Mouse (Mus musculus) embryonic fibroblast, embryonic 13.5 days (primary cell): ENCODE results near the gene St8sia1. TPM values are rescaled to one million over a fixed set of nuclear protein-coding genes. Genes with fewer than 3 reads are reported as not detected.

ENCODE experiments used
- H3K27ac ChIP-seq: 2 replicates; pipeline ENCODE4 v1.5.1; 2012; ENCODE audit warnings: low read length, control low read depth, inconsistent platforms; ENCODE audit not compliant: insufficient read depth
- H3K4me1 ChIP-seq: 2 replicates; pipeline ENCODE4 v1.6.1; 2011; ENCODE audit warnings: low read length; ENCODE audit not compliant: control insufficient read depth, insufficient read depth
- H3K4me3 ChIP-seq: 2 replicates; pipeline ENCODE4 v1.5.1; 2011; ENCODE audit warnings: mild to moderate bottlenecking, control low read depth, low read length; ENCODE audit not compliant: insufficient read depth
- CTCF ChIP-seq: IDR thresholded peaks from 2 replicates; pipeline ENCODE4 v1.5.1; 2011; ENCODE audit warnings: mild to moderate bottlenecking, control low read depth, low read length, moderate library complexity, borderline replicate concordance; ENCODE audit not compliant: insufficient read depth
- POLR2A ChIP-seq: IDR thresholded peaks from 2 replicates; pipeline ENCODE4 v1.6.1; 2011; ENCODE audit warnings: low read depth, mild to moderate bottlenecking, control low read depth, low read length, moderate library complexity
- polyA plus RNA-seq: library from polyadenylated mRNA; stranded (reverse); fragments of >200 nt; gene quantifications from 2 replicates; pipeline ENCODE4 v1.2.4, GENCODE M21; 2011; ENCODE audit warnings: low read depth; ENCODE audit not compliant: missing spikeins, insufficient read length

Gene St8sia1
- polyA plus RNA-seq, 1 experiment = 0.07 TPM

DNA sequence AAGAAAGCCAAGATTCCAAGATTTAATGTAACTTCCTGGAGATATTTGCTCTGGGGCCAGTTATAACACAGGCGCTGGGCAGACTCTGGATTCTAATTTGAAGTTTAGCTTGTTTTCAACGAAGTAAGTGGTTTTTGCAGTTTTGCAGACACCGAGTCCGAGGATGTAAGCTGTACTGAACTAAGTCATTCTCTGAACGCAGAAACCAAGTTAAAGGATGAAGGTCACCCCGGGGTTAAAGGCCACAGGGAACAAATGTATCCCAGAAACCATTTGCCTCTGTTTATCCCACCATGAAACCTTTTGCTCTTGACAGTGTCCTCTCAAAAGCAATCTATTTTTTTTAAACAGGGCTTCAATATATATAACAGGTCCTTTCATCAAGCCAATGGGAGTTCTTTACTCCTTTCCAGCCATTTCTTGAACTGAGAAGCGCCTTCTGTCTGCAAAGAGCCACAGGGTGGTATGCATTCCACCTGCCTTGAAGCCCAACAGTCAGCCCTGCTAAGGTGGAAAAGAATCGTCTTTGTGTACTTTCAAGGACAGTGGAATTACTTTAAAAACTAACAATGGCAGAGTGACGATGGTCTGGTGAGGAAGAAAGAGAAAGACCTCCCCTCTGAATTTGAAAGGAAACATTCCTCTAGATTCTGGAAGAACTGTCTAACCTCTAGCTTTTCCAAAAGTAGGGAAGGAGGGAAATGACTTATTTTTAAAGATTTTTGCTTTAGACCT, 2.4 kb downstream of the St8sia1 start:
- no peak overlapping the region for H3K4me3 ChIP-seq
- H3K4me1 ChIP-seq = no peaks in the 10 kb centered on the region
- H3K27ac ChIP-seq = no peak overlapping the region
- no peak for TF ChIP-seq CTCF
- TF ChIP-seq POLR2A = no peak

DNA sequence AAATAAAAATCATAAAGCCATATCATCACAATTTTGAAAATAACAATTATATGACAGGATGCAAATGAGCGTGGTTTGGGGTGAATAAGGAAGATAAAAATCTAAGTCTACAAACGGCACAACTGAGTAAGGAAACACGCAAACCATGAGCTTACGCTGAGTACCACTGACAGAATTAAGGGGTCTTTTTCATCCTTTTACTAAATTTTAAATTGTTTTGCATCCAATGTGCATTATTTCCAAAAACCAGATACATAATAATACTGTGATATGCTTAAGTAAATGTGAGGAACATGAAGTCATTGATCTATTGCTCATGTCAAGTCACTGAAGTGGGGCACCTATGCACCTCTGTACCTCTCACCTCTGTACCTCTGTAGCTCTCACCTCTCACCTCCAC, 7.7 kb downstream of the St8sia1 start:
- Histone ChIP-seq H3K4me1 (no peaks in the 10 kb centered on the region), H3K4me3 (no peak overlapping the region), H3K27ac (no peak overlapping the region)
- TF ChIP-seq CTCF = no peak
- no peak for TF ChIP-seq POLR2A

DNA sequence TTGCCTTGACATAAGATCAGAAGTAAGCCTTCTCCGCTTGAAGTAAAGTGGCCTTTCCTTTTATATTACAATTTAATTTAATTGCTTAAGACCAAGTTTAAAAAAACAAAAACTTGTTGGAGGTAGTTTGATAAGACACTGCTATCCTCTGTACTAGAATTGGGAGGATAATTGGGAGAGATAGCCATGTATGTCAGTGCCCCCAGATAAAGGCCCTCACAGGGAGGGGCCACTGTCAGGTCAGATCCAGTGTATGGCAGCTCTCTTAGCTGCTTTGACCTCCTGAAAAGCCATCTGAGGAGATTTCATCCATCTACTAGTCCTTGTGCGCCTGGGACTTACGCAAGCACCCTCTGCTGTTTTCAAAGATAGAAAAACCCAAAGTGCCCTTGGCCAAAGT, 9.0 kb downstream of the St8sia1 start:
- H3K4me3 ChIP-seq = no peak overlapping the region
- no peak for TF ChIP-seq CTCF
- TF ChIP-seq POLR2A = no peak
- H3K4me1 ChIP-seq = no peaks in the 10 kb centered on the region
- no peak overlapping the region for H3K27ac ChIP-seq

DNA sequence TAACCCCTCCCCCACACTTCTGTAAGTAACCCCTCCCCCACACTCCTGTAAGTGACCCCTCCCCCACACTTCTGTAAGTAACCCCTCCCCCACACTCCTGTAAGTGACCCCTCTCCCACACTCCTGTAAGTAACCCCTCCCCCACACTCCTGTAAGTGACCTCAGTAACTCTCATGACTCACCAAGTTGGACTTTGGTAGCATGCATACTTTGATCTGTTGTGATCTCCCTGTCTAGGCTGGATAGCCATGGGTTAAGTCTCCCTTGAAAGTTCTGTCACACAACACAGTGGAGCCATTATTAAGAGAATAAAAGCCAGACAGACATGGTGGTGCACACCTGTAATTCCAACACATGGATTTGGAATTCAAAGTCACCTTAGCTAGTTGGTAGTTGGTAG, 11.1 kb downstream of the St8sia1 start:
- no peaks in the 10 kb centered on the region for H3K4me1 ChIP-seq
- no peak overlapping the region for H3K27ac ChIP-seq
- no peak for TF ChIP-seq POLR2A
- TF ChIP-seq CTCF = no peak
- H3K4me3 ChIP-seq = no peak overlapping the region

DNA sequence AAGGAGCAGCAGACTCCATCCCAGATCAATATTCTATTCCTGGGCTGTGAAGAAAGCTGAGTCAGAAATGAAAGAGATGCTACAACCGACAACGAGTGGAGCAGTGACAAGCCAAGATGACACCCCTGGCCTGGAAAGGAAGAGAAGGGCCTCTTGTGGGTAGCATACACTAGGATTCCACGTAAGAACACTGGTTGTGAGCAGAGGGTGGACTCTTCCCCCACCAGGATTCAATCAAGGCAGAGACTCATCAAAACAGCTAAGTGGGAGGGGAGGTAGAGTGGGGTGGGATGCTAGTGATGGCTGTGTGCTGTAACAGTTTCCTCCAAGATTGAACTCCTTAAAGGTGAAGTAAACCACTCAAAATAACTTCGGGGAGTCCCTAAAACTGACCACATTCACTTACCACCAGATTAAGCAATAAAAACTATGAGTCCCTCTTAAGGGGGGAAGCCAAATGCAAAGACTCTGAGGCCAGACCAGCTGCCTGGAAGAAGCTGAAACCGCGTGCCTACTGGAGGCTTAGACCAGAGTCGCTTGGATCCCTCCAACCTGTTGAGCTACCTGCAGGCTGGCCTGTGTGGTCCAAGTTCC, 11.8 kb downstream of the St8sia1 start:
- Histone ChIP-seq H3K4me1 (no peaks in the 10 kb centered on the region), H3K4me3 (no peak overlapping the region), H3K27ac (no peak overlapping the region)
- TF ChIP-seq CTCF (no peak), POLR2A (no peak)

DNA sequence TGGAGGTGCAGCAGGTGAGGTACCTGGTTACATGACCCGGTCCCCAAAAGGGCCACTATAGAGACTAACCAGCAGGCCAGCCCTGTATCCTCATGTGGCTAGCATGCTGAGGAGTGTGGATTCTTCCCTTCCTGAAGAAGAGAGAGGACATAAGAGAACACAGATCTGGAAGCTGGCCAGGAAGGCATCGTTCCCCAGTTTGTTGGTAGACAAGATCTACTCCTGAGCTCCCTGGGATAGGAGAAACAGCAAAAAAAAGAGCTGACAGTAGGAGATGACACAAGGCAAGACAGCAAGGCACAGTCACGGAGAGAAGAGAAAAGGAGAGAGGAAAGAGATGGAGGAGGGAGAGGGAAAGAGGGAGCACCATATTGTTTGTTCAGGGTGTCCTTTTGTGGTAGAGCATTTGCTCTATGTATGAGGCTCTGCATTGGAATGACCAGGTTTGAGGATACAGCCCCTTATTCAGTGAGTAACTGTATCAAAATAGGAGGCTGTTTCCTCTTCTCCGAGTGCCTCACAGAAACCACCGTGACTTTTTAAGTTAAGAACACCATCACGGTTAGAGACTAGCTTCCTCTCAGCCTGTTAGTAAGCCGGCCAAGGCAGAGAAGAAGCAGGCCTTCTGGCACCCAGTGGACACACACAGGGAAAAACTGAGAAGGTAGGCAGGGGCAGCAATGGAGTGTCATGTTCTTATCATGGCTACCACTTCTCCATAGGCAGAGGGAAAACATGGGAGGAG, 12.5 kb downstream of the St8sia1 start:
- TF ChIP-seq CTCF = no peak
- TF ChIP-seq POLR2A = no peak
- Histone ChIP-seq H3K4me3 (no peak overlapping the region), H3K27ac (no peak overlapping the region), H3K4me1 (no peaks in the 10 kb centered on the region)

DNA sequence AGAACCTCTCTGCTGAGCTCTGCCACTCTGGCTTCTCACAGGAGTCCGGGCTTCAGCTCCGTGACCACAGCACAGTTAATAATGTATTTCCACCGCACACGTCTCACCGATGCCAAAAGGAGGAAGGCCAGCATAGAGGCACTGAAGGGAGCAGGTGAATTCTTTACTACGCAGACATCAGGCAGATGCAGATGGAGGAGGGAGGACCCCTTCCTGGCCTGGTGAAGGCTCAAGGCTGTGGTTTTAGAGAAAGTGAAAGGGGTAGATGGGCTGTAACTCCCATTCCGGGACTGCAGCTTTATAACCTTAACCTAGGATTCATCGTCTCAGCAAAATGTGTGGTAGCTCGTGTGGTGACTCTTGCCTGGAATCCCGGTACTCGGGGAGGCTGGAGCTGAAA, 13.9 kb downstream of the St8sia1 start:
- Histone ChIP-seq H3K27ac (no peak overlapping the region), H3K4me3 (no peak overlapping the region), H3K4me1 (no peaks in the 10 kb centered on the region)
- TF ChIP-seq CTCF (no peak), POLR2A (no peak)

DNA sequence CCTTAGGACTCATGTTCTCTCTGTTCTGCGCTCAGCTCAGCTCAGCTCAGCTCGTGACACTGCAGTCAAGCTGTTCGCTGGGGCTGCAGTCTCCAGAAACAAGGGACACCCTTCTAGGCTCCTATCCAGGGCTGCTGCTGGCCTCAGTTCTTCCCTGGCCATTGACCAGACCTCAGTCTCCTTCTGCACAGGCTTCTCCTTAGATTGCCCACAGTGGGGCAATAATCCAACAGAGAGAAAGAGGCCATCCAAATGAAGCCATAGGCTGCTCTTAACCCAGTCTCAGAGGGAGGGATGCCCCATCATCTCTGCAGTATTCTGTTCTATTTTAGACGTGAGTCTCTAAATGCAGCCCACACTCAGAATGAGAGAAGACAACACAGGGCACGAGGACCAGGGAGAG, 15.3 kb downstream of the St8sia1 start:
- Histone ChIP-seq H3K4me1 (no peaks in the 10 kb centered on the region), H3K27ac (no peak overlapping the region), H3K4me3 (no peak overlapping the region)
- TF ChIP-seq CTCF = no peak
- TF ChIP-seq POLR2A = no peak

DNA sequence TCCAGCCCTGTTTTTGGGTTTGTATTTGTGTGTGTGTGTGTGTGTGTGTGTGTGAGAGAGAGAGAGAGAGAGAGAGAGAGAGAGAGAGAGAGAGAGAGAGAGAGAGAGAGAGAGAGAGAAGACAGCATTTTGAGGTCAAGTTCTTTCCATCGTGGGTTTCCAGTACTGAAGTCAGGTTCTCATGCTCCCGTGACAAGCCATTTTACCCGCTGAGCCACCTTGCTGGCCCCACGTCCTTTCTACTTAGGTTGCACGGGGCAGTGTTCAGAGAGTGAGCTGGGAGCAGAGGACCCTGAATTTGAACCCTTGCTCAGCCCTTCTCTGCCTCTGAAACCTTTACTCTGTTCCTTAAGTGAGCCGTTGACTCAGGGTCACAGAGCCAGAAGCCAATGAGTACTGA, 17.2 kb downstream of the St8sia1 start:
- TF ChIP-seq POLR2A = no peak
- TF ChIP-seq CTCF = no peak
- H3K4me3 ChIP-seq = no peak overlapping the region
- no peak overlapping the region for H3K27ac ChIP-seq
- no peaks in the 10 kb centered on the region for H3K4me1 ChIP-seq
